Mouse (Mus musculus): ENCODE measurements around the gene Bcl2l13.
"Not testable (repeated sequence)": the region's sequence is repeated elsewhere in the genome, so short reads cannot be mapped to it uniquely, and the experiment has no call there.

Gene Bcl2l13

DNA sequence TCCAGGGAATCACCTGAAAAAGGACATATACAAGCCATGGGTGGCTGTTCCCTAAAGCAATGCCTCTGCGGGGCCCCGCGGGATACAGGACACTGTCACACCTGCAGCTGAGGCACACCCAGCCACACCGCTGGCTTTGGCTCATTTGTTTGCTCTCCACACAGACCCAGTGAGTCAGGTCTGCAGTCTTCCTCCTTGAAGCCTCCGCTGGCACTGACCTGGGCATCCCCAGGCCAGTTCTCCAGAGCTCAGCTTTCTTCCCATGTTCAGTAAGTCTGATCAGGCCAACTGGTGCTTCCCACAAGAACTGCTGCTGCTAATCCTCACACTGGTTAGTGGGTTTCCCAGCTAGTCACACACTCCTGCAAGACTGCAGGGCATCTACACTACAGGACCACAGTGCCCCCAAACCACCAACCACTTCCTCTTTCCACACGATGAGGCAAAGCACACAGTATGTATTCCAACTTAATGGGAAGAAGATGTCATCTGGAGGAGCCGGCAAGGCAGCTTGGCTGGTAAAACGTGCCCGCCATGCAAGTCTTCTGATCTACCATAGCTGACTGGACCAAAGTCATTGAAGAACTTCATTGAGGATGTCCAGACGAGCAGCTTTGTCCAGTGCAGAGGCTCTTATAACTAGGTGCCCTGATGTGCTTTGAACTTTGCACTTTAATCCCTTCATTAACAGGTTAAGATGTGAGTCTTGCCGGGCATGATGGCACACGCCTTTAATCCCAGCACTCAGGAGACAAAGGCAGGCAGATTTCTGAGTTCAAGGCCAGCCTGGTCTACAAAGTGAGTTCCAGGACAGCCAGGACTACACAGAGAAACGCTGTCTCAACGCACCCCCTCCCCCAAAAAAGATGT is 66.0 kb downstream of the Bcl2l13 start:
- DNase-seq (ENCODE audit: extremely low spot score) = no peak

DNA sequence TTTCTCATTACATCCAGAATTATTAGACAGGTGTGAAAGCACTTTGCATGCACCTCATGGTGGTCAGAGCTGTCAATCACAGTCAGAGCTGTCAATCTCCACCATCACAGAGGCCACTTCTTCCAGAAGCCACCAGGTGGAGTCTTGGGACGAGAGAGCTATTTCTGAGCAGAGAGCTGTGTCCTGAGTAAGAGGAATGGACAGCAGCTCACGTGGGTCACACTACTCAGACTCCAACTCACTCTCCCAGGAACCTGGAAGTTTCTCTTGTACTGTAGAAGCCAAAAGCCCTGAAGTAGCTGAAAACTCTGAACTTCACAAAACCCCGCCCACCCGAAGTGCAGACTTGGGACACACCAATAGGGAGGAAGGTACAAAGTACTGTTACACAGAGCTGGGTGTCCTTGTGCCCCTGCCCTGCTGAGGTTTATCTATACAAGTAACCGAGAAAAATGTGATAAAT is 67.5 kb downstream of the Bcl2l13 start:
- peak; percentile 39 for DNase-seq (ENCODE audit: extremely low spot score)

DNA sequence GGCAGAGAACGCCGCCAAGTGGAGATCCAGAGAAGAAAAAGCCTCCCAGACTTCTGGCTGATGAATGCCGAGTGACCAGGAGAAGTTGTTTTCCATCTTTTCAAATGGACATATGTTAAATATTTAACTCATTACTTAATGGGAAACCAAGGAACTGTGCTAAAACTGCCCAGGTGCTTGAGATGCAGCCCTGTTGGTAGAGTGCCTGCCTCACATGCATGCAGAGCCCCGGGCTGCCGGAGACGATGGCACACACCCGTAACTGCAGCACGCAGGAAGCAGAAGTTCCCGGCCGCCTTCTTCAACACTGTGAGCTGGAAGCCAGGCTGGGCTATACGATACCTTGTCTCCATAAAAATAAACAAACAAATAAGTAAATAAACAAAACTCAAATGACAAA is 67.9 kb downstream of the Bcl2l13 start:
- no peak for DNase-seq (ENCODE audit: extremely low spot score)

DNA sequence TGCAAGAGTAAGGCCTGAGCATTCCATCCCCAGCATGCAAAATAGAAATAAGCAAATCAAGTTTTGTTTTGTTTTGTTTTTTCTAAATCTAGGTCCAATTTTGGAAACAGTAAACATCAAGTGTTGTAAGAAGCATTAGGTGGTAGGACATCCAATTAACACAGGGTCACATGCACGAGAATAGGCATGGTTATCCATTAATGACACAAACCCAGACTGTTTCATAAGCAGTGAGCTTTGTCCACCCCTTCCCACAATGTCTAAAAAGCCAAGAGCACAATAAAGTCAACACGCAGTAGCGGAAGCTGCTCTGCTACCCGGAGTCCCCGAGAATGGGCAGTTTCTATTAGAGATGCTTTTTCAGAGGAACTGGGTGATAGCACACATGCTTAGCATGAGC is 69.1 kb downstream of the Bcl2l13 start:
- no peak for DNase-seq (ENCODE audit: extremely low spot score)

DNA sequence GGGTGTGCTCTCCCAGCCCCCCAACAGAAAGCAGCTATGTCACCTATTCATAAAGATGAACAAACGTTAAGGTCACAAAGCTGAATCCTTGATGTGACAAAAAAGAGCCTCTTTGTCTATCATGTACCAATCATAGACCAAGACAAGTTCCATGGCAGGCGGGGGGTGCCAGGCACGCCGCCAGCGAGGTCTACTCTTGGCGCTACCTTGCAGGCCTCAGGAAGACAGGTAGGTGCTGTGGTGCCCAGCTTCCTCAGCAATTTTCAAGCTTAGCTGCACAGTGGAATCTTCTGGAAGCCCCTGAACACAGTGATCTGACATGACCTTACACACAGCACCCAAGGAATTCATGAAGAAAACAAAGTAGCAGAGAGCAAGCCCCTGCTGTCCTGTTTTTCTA is 70.5 kb downstream of the Bcl2l13 start:
- DNase-seq (ENCODE audit: extremely low spot score) = no peak

DNA sequence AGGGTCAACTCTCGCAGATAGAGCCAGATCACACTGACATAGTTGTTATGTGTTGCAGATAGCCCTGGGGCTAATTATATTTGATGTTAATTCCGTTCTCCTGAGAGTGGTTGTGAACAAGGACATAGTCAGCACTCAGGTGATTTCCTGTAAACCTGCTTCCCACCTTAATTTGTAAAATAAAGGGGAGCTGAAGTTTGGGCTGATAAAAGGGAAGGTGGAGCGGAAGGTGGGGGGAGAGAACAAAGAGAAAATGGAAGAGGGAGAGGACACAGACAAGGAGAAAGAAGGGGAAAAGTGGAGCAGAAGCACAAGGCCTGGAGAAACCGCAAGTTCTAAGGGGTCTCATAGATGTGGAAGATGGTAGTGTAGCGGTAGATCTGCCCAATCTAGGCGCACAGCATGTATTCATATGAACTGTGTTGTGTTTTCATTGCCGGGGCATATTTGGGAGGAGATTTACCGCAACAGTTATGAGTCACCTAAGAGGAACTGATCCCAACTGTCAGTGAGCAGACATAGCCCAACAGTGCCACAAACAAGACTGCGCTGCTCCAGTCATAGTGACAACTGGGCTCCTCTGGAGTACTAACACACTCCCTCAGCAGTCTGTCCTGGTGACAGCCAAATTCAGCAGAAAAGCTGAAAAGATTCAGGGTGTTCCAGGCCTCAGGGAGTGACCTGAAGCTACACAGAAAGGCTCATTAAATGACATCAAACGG is 72.0 kb downstream of the Bcl2l13 start:
- not testable (repeated sequence) for DNase-seq (ENCODE audit: extremely low spot score)

DNA sequence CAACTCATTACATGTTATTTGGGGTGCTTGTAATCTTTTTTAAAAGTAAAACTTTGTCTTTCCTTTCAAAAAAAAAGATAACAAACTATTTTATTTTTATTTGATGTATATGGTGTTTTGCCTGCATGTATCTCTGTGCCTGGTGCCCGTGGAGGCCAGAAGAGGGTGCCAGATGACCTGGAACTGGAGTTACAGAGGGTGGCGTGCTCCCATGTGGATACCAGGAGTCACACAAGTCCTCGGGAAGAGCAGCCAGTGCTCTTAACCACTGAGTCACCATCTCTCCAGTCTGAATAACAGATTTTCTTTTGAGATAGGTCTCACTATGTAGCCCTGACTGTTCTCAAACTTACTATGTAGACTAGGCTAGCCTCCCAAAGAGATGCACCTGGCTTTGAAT is 73.5 kb downstream of the Bcl2l13 start:
- no peak for DNase-seq (ENCODE audit: extremely low spot score)

DNA sequence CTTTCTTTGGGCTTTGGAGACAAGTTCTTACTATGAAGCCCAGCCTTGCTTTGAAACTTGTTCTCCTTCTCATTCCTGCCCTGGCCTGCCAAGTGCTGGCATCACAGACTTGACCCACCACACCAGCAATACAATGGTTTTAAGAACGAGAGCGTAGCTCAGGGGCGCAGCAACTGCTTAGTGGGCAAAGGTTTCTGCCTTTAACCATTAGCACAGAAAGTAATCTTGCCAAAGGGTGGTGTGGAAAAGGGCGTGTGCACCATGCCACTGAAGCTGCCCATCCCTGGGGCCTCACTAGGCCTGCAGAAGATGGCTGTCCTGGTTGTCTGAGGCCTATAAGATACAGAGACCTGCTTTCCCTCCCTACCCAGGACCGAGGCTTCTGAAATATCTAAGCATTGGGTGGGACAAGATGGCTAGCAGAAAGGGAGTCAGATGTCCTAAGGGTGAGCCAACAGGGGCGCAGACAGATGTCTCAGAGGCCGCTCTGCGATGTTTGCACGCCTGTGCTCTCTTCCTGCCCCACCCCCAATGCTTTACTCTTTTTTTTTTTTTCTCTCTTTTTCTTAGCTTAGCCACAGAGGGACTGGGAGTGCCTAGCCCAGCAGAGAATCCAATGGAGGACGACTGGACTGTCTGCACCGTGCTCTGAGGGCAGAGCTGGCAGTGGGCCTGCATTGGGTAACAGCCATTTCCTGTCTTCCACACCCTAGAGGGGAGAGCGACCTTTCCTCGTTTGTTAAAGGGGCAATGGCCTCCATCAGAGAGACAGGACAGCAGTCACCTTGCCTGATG is 75.4 kb downstream of the Bcl2l13 start:
- DNase-seq (ENCODE audit: extremely low spot score) = no peak

DNA sequence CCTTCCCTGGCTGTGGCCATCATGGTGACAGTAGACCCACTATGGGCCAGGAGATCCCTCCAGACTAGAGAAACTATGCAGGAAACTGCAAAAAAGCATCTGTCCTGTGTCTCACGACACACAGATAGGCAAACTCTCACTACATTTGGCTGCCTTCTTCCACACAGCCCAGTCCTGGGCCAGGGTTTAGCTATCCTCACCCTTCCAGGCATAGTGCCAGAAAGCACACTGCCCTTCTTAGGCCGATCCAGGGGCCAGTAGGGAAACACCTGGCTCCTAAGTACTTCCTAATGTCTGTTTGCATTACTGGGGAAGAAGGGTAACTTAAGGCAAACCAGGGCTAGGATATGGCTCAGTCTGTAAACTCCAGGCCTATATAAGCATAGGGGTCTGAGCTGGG is 76.9 kb downstream of the Bcl2l13 start:
- no peak for DNase-seq (ENCODE audit: extremely low spot score)

DNA sequence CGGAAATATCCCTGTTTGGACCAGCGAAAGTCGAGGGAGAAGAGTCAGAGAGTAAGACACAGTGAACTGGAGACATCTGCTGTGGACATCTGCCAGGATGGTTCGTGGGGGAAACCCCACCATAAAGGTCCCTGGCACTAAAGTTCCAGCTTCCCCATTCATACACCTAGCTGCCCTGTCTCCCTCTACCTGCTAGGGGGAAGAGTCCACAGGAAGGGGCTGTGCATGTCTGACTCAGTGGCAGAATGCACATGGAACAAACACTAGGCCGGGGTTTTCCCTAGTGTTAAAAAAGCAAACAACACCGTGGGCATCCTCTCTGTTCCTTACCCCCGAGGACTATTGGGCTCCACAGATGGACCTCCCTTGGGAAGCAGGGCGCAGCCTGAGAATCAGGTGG is 77.8 kb downstream of the Bcl2l13 start:
- no peak for DNase-seq (ENCODE audit: extremely low spot score)

DNA sequence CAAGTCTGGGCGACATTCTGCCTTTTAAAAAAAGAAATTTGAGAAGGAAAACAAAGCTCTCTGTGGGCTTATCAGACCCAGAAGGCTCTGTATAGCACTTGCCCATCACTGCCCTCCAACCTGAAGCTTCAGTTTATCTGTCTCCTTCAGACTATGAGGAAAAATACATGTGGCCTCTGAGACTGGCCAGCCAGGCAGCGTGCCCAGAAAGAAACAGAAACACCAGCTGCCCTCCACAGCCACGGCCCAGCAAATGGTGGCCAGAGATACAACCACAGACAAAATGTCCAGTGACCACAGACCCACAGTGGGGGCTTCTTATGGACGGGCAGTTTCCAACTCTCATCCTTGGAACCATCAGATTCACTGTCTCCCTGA is 78.5 kb downstream of the Bcl2l13 start:
- DNase-seq (ENCODE audit: extremely low spot score) = no peak

DNA sequence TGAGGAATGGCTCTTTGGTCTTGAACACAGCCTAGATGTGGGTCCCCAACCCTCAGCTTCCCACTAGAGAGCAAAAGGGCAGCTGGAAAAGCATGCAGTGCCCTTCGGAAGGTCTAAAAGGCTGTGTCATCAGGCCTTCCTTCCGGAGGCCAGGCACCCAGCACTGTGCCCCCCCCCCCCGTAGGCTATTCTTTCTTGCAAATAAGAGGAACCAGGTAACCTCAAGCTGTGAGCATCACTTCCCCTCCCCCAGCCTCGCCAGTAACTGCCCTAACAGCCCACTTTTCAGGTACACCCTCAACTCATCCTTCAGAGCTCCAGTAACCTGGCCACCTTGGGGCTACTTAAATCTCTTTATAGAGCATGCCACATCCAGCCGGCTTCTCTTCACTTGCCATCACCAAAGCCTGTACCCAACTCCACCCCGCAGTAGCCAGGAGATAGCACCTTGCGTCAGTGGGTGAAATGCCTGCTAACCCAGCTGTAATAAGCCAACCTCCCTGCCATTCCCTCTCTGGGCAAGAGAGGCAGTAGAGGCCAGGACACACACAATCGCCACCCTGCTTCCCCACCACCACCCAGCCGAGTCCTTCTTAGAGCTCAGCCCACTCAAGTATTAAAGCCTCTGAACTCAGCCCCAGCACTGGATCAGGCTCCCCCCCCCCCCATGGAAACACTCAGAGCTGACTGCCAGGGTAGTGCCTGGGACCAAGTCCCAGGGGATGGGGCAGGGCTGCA is 79.1 kb downstream of the Bcl2l13 start:
- DNase-seq (ENCODE audit: extremely low spot score) = peak; percentile 33

DNA sequence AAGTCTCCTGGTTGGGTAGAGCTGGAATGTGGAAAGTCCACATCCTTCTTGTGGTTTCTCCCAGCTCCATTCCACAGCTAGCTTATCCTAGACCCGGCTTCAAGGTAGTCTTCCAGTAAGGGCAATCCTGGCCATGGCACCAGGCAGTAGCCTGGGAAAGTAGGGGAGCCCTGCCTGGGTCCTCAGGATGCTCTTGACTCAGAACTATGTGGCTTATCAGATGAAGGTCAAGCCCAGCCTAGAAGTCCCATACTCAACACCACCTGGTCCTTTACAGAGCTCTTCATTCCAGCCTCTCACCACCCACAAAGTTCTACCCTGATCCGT is 79.6 kb downstream of the Bcl2l13 start:
- no peak for DNase-seq (ENCODE audit: extremely low spot score)

DNA sequence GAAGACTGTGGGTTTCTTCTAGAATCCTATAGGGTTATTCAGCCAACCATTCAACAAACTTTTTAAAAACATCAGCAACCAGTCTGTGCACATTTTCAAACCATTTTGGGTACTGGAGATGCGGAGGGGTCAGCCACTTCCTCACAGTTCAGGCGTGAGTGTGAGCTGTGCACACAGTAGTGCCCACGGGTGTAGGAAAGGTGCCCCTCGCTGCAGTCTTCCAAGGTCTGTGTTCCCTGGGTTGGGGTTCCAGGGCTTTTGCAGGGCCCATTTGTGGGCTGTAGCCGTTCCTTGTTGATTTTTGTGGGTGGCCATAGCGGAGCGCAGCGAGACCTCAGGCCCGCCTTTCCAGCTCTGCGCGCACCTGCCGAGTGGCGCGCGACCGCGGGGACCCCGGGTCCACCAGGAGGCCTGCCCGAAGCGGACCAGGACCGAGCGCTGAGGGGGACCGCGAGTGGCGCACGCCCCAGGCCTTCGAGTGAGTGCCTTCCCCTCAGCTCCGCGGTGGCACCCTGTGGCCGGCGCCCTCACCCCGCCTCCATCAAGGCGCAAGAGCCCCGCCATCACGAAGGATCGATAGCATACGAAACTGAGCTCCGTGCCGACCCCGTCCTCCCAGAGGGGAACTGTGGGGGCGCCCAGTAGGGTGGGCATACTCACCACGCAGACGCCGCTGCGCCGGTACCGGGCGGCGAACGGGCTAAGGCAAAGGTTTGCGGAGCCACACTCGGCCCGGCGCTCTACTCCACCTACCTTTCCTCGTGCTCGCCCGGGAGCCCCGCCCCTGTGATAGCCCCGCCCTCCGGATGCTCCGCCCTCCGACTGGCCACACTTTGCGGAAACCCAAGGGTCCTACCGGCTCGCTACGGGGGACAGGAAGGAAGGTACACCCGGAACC is 80.3 kb downstream of the Bcl2l13 start, which contains the start of gene Bid:
Bid (minus strand) TSS at position 780 of the 898 bp plus-strand sequence.
- DNase-seq (ENCODE audit: extremely low spot score) = peak; percentile 94

DNA sequence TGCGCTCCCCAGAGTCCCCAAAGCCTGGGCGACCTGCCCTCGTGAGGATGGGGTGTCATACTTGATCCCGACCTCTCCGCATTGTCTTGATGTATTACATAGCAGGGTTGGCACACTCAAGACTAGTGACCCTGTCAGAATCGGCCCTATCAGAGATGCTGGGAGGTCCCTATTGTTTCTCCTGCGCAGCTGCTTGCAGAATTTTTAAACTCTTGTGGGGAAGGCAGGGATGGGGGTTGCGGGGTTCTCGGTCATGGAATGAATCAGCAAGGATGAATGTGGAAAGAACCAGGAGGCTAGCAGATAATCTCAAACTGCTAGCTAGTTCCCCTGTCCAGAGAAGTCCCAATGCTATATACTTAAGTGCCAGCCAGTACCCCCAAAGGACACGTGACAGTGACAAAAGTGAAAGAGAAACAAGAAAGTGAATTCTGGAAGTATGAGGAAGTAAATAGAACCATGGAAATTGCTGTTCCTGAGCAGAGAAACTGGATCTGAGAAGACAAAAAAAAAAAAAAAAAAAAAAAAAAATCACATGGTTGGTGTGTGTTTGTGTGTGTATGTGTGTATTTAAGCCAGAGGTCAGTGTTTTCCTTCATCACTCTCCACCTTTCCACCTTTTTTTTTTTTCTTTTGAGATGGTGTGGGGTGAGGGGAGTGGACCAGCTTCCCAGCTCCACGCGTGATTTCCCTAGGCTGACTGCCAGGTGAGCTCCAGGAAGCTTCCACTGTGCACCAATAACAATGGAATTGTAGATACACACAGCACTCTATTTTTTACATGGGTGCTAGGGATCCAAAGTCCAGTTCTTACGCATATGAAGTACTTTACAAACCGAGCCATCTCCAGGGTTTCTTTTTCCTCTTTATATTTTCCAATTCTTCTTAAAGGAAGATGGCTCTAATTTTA is 81.2 kb downstream of the Bcl2l13 start:
- not testable (repeated sequence) for DNase-seq (ENCODE audit: extremely low spot score)

DNA sequence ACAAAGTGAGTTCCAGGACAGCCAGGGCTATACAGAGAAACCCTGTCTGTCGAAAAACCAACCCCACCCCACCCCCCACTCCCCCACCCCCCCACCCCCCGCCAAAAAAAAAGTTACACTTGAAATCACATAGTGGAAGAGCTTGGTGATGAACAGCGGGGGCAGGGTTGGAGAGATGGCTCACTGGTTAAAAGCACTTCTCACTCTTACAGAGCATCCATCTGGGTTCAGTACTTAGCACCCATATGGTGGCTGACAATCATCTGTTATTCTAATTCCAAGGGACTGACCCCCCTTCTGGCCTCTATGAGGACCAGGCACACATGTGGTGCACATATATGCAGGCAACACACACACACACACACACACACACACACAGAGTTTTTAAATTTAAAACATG is 82.0 kb downstream of the Bcl2l13 start:
- DNase-seq (ENCODE audit: extremely low spot score) = no peak

DNA sequence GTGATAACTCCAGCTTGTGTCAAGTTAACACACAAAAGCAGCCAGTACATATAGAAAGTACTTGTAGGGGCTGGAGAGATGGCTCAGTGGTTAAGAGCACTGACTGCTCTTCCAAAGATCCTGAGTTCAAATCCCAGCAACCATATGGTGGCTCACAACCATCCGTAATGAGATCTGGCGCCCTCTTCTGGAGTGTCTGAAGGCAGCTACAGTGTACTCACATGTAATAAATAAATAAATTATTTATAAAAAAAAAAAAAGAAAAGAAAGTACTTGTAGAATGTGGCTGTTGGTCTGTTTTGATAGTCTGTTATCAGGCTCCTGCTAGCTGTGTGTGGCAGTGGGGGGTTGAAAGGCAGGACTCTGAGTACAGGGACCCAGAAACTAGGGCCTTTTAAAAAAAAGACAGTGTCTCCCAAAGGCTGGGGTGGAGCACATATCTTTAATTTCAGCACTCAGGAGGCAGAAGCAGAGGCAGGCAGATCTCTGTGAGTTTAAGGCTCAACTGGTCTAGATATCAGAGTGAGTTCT is 88.8 kb downstream of the Bcl2l13 start:
- not testable (repeated sequence) for DNase-seq (ENCODE audit: extremely low spot score)

DNA sequence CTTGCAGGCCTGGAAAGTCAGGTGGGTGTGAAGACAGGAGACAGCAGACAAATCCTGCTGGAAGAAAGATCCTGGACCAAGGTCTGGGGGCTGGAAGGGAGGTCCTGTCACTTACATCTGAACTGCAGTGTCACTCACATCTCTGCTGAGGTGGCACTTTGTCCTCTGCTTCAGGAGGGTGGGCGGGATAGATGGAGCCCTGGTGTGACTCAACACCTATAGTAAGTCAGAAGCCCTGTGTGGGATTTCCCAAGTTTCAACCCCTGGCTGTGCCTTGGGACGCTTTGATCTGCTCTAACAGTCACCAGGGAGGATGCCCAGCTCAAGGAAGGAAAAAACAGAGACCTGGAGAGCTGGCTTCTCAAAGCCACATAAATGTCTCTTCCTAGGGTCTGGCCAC is 90.9 kb downstream of the Bcl2l13 start:
- no peak for DNase-seq (ENCODE audit: extremely low spot score)

DNA sequence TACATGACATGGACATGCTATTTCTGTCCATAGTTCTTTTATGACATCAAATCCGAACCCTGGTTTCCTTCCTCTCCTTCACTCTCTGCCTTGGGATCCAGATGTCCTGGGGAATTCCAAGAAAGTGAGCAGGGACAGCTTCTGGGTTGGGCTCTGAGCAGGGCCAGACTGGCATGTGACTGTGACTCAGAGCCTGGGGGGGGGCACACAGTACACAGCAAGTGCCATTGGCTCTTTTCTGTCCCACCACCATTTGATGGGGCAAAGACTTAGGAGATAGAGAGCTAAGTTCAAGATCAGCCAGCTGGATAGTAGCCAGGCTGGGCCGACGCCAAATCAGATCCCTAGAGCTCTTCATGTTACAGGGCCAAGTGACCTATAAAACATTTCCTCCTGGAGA is 91.8 kb downstream of the Bcl2l13 start:
- DNase-seq (ENCODE audit: extremely low spot score) = no peak
